Mouse (Mus musculus): Measurements from ENCODE around the gene Ppm1g. TPM values are rescaled to one million over a fixed set of nuclear protein-coding genes. Genes with fewer than 3 reads are reported as not detected.
A peak's percentile ranks its signal among the peaks of the same experiment; 100 is the strongest.
"Not testable (repeated sequence)": the region's sequence is repeated elsewhere in the genome, so short reads cannot be mapped to it uniquely, and the experiment has no call there.

The Ppm1g gene
- polyA plus RNA-seq, 1 experiment from 2014 or later: 177 TPM

DNA sequence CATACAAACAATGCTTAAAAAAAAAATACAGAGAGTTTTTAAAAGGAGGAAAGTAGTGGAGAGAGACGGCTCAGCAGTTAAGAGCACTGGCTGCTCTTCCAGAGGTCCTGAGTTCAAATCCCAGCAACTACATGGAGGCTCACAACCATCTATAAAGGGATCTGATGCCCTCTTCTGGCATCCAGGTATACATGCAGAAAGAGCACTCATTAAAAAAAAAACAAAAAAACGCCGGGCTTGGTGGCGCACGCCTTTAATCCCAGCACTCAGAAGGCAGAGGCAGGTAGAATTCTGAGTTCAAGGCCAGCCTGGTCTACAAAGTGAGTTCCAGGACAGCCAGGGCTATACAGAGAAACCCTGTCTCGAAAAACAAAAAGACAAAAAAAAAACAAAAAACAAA lies 3.9 kb downstream of the Ppm1g start:
- H3K9ac ChIP-seq (ENCODE audit: low read length); H3K27ac ChIP-seq (ENCODE audit: low read depth, low read length); H3K27me3 ChIP-seq (ENCODE audit: control insufficient read depth, insufficient read depth, low read length); H3K9me3 ChIP-seq (ENCODE audit: control insufficient read depth, low read length); ATAC-seq (replicated peaks; ENCODE audit: low FRiP score); H3K36me3 ChIP-seq (ENCODE audit: control insufficient read depth, insufficient read depth, low read length); H3K4me1 ChIP-seq (replicated peaks; ENCODE audit: control insufficient read depth, insufficient read depth, low read length); H3K4me2 ChIP-seq (ENCODE audit: low read depth, low read length, severe bottlenecking); H3K4me3 ChIP-seq (ENCODE audit: low read depth, low read length); DNase-seq (ENCODE audit: low spot score): not testable (repeated sequence)
- WGBS: 89% methylated on average over 6 of the region's 6 CpGs

DNA sequence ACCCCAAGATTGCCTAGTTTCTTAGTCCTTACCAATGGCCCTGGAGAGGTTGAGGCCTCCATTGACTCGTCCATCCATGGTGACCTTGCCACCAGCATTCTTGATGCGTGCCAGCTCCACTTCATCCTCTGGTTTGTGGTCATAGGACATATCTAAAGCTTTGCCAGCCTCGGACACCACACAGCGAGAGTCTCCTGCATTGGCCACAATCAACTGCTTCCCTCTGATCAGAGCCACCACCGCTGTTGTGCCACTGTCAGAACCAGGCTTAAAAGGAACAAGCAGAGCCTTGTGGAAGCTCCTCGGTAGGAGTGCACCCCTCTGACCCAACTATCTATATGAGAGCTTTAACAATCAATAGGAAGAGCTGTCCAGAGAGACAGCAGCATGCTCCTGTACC lies 16.1 kb downstream of the Ppm1g start:
- no peaks in the 10 kb centered on the region for H3K27me3 ChIP-seq (ENCODE audit: control insufficient read depth, insufficient read depth, low read length)
- no peak overlapping the region for H3K4me2 ChIP-seq (ENCODE audit: low read depth, low read length, severe bottlenecking)
- 95% methylated on average over 6 of the region's 6 CpGs for WGBS
- H3K27ac ChIP-seq (ENCODE audit: low read depth, low read length): no peak overlapping the region
- no peak for ATAC-seq (replicated peaks; ENCODE audit: low FRiP score)
- peaks cover 9% of the 10 kb centered on the region; the same call in 1 of the 2 replicates for H3K4me1 ChIP-seq (replicated peaks; ENCODE audit: control insufficient read depth, insufficient read depth, low read length)
- no peak for DNase-seq (ENCODE audit: low spot score)
- no peak overlapping the region for H3K9ac ChIP-seq (ENCODE audit: low read length)
- H3K9me3 ChIP-seq (ENCODE audit: control insufficient read depth, low read length): peaks cover 5% of the 10 kb centered on the region
- peaks cover 21% of the 10 kb centered on the region; the same call in 1 of the 2 replicates for H3K36me3 ChIP-seq (ENCODE audit: control insufficient read depth, insufficient read depth, low read length)
- no peak overlapping the region for H3K4me3 ChIP-seq (ENCODE audit: low read depth, low read length)

DNA sequence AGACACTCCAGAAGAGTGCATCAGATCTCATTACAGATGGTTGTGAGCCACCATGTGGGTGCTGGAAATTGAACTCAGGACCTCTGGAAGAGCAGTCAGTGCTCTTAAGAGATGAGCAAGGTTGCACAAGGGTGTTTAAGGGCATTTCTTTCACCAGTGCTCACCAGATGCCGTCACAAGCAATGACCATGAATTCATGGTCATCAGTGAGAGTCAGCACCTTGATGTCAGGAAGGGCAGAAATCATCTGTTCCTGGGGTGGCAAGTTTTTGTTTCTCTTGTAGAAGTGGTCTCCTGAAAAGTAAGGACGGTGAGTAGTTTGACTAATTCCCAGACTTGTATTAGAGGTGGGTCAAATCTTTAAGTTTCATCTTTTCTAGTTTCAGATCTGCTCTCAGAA lies 16.6 kb downstream of the Ppm1g start:
- 92% methylated on average over 2 of the region's 2 CpGs for WGBS
- Histone ChIP-seq H3K9ac (ENCODE audit: low read length) (no peak overlapping the region), H3K27me3 (ENCODE audit: control insufficient read depth, insufficient read depth, low read length) (no peaks in the 10 kb centered on the region), H3K4me1 (replicated peaks; ENCODE audit: control insufficient read depth, insufficient read depth, low read length) (peaks cover 9% of the 10 kb centered on the region; the same call in 1 of the 2 replicates), H3K4me3 (ENCODE audit: low read depth, low read length) (no peak overlapping the region), H3K9me3 (ENCODE audit: control insufficient read depth, low read length) (peaks cover 5% of the 10 kb centered on the region), H3K4me2 (ENCODE audit: low read depth, low read length, severe bottlenecking) (no peak overlapping the region), H3K27ac (ENCODE audit: low read depth, low read length) (no peak overlapping the region), H3K36me3 (ENCODE audit: control insufficient read depth, insufficient read depth, low read length) (peaks cover 25% of the 10 kb centered on the region; the same call in 1 of the 2 replicates)
- ATAC-seq (replicated peaks; ENCODE audit: low FRiP score): no peak
- DNase-seq (ENCODE audit: low spot score): no peak

DNA sequence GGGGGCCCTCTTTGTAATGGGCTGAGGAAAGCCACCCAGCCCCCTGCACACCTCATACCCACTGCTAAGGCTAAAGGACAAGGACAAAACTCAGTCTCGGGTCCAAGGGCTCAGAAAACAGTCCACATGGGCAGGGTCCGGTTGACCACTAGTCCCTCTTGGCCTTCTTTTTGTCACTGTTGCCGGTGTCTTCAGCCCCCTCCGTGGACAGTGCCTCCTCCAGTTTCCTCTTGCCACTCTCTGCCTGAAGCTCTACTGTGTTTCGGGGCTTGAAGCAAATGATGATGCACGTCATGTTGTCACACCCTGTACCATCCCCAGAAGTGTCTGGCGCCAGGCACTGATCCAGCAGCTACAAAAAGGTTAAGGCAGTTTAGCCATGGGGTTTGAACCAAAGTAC lies 17.6 kb downstream of the Ppm1g start:
- no peaks in the 10 kb centered on the region for H3K27me3 ChIP-seq (ENCODE audit: control insufficient read depth, insufficient read depth, low read length)
- DNase-seq (ENCODE audit: low spot score) (no peak), ATAC-seq (replicated peaks; ENCODE audit: low FRiP score) (no peak)
- H3K9me3 ChIP-seq (ENCODE audit: control insufficient read depth, low read length): peaks cover 5% of the 10 kb centered on the region
- H3K4me3 ChIP-seq (ENCODE audit: low read depth, low read length): peak overlapping the region; percentile 76
- peak overlapping the region; percentile 83; the same call in 1 of the 2 replicates for H3K9ac ChIP-seq (ENCODE audit: low read length)
- H3K27ac ChIP-seq (ENCODE audit: low read depth, low read length): peak overlapping the region; percentile 78
- H3K36me3 ChIP-seq (ENCODE audit: control insufficient read depth, insufficient read depth, low read length): peaks cover 32% of the 10 kb centered on the region; the same call in 1 of the 2 replicates
- WGBS: 84% methylated on average over 7 of the region's 7 CpGs
- peak overlapping the region; percentile 71 for H3K4me2 ChIP-seq (ENCODE audit: low read depth, low read length, severe bottlenecking)
- peaks cover 9% of the 10 kb centered on the region; the same call in 1 of the 2 replicates for H3K4me1 ChIP-seq (replicated peaks; ENCODE audit: control insufficient read depth, insufficient read depth, low read length)

DNA sequence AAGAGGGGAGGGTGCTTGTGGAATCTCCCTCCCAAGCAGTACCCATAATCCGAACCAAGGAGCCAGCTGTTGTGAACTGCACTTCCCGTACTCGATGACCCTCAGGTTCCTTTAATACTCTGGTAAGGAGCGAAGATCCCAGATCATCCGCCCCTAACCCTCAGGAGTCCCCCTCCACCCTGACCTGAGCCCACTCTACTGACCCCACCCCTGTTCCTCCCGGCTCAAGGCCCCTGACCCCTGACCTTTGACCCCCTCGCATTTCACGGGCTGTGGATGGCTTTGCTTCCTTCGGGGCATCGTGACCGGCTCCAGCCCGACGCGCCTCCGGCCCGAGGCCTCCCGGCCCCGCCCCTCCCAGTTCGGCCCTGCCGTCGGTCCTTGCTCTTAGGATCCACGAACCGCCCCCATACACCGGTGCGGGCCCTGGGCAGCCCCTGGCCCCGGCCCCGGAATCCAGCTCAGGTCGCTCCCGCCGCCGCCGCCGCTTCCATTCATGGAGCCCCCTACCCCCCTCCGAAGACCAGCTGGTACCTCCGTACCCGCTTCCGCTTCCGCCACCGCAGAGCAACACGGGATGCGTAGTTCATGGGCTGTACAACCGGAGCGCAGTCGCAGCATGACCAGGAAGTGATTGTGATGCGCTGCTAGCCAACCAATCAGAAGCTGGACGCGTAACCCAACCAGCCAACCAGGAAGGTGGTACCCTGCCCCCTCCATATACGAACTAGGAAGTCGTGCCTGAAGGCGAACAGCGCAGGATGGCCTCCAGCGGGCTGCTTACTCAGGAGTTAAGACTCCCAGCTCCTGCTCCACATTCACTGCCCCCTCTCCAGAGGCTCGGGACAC lies 18.5 kb downstream of the Ppm1g start, which contains the start of gene Zfp513:
Gene Zfp513, minus strand, starts transcription at position 562 of the 849 bp plus-strand sequence.
- peaks cover 9% of the 10 kb centered on the region; the same call in 1 of the 2 replicates for H3K4me1 ChIP-seq (replicated peaks; ENCODE audit: control insufficient read depth, insufficient read depth, low read length)
- H3K36me3 ChIP-seq (ENCODE audit: control insufficient read depth, insufficient read depth, low read length): peaks cover 33% of the 10 kb centered on the region; the same call in 1 of the 2 replicates
- DNase-seq (ENCODE audit: low spot score) (peak; percentile 97), ATAC-seq (replicated peaks; ENCODE audit: low FRiP score) (peak; percentile 96)
- H3K4me3 ChIP-seq (ENCODE audit: low read depth, low read length): peak within 1 kb of the TSS; percentile 76
- H3K4me2 ChIP-seq (ENCODE audit: low read depth, low read length, severe bottlenecking): peak within 1 kb of the TSS; percentile 88
- H3K9ac ChIP-seq (ENCODE audit: low read length): peak within 1 kb of the TSS; percentile 83
- under 1% methylated on average over 53 of the region's 53 CpGs for WGBS
- H3K27ac ChIP-seq (ENCODE audit: low read depth, low read length): peak within 1 kb of the TSS; percentile 78
- H3K9me3 ChIP-seq (ENCODE audit: control insufficient read depth, low read length): peaks cover 5% of the 10 kb centered on the region
- no peaks in the 10 kb centered on the region for H3K27me3 ChIP-seq (ENCODE audit: control insufficient read depth, insufficient read depth, low read length)

DNA sequence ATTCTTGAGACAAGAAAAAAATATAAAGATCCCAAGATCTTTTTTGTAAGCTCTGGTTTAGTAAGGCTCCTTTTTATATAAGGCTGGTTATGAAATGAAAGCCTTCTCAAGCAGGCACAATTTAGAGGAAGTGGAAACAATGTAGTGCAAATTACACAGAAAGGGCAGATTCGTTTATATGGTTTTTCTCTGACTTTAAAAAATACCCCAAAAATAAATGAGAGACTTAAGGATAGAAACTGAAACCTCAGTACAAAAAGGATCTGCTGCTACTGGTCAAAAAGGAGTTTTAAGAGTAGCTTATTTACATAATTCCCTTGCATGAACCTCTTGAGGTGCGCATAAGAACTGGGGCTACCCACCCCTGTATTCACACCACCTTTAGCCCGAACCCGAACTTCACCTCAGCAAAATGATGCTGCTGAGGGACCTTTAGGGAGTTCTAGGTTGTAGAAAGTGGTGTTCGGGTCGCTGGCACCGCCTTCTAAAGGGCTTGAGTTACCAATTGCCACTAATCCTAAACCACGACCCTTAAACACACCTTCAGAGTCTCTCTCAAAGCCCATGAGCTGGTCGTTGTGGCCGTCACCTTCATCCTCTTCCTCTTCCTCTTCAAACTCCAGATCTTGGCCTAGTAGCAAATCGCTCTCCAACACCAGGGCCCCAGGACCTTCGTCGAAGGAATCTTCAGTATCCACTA lies 19.3 kb downstream of the Ppm1g start:
- Histone ChIP-seq H3K9ac (ENCODE audit: low read length) (peak overlapping the region; percentile 83), H3K27me3 (ENCODE audit: control insufficient read depth, insufficient read depth, low read length) (no peaks in the 10 kb centered on the region), H3K27ac (ENCODE audit: low read depth, low read length) (peak overlapping the region; percentile 75; the same call in 1 of the 2 replicates), H3K4me2 (ENCODE audit: low read depth, low read length, severe bottlenecking) (peak overlapping the region; percentile 88), H3K9me3 (ENCODE audit: control insufficient read depth, low read length) (peaks cover 5% of the 10 kb centered on the region), H3K4me3 (ENCODE audit: low read depth, low read length) (peak overlapping the region; percentile 76), H3K4me1 (replicated peaks; ENCODE audit: control insufficient read depth, insufficient read depth, low read length) (peaks cover 9% of the 10 kb centered on the region; the same call in 1 of the 2 replicates), H3K36me3 (ENCODE audit: control insufficient read depth, insufficient read depth, low read length) (peaks cover 34% of the 10 kb centered on the region; the same call in 1 of the 2 replicates)
- no peak for ATAC-seq (replicated peaks; ENCODE audit: low FRiP score)
- 23% methylated on average over 13 of the region's 13 CpGs for WGBS
- no peak for DNase-seq (ENCODE audit: low spot score)

DNA sequence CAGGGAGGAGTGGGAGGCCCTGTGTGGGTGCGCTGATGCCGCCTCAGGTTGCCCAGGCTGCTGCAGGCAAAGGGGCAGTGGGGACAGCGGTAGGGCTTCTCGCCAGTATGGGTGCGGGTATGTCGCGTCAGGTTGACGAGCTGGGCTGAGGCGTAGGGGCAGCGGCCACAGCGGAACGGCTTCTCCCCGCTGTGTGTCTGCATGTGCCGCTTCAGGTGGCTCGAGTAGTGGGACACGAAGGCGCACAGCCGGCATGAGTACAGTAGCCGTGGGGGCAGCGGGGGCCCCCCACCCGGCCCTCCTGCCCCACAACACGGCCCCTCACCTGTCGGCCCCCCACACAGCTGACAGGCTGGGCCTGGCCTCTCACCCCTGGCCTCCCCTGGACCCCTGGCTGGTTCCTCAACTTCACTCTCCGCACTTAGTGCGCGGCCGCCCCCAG lies 20.1 kb downstream of the Ppm1g start:
- WGBS: 92% methylated on average over 27 of the region's 27 CpGs
- no peaks in the 10 kb centered on the region for H3K27me3 ChIP-seq (ENCODE audit: control insufficient read depth, insufficient read depth, low read length)
- no peak overlapping the region for H3K27ac ChIP-seq (ENCODE audit: low read depth, low read length)
- H3K4me2 ChIP-seq (ENCODE audit: low read depth, low read length, severe bottlenecking): no peak overlapping the region
- H3K9ac ChIP-seq (ENCODE audit: low read length): no peak overlapping the region
- H3K4me3 ChIP-seq (ENCODE audit: low read depth, low read length): no peak overlapping the region
- H3K36me3 ChIP-seq (ENCODE audit: control insufficient read depth, insufficient read depth, low read length): peaks cover 30% of the 10 kb centered on the region; the same call in 1 of the 2 replicates
- H3K4me1 ChIP-seq (replicated peaks; ENCODE audit: control insufficient read depth, insufficient read depth, low read length): peaks cover 9% of the 10 kb centered on the region; the same call in 1 of the 2 replicates
- H3K9me3 ChIP-seq (ENCODE audit: control insufficient read depth, low read length): peaks cover 5% of the 10 kb centered on the region
- DNase-seq (ENCODE audit: low spot score) (peak; percentile 60), ATAC-seq (replicated peaks; ENCODE audit: low FRiP score) (no peak)

- ATAC-seq (replicated peaks; ENCODE audit: low FRiP score) (no peak), DNase-seq (ENCODE audit: low spot score) (no peak)
- no peak overlapping the region for H3K4me3 ChIP-seq (ENCODE audit: low read depth, low read length)
- H3K9me3 ChIP-seq (ENCODE audit: control insufficient read depth, low read length): peaks cover 5% of the 10 kb centered on the region
- H3K27ac ChIP-seq (ENCODE audit: low read depth, low read length): no peak overlapping the region
- no peaks in the 10 kb centered on the region for H3K27me3 ChIP-seq (ENCODE audit: control insufficient read depth, insufficient read depth, low read length)
- peaks cover 9% of the 10 kb centered on the region; the same call in 1 of the 2 replicates for H3K4me1 ChIP-seq (replicated peaks; ENCODE audit: control insufficient read depth, insufficient read depth, low read length)
- H3K9ac ChIP-seq (ENCODE audit: low read length): no peak overlapping the region
- H3K36me3 ChIP-seq (ENCODE audit: control insufficient read depth, insufficient read depth, low read length): peaks cover 29% of the 10 kb centered on the region; the same call in 1 of the 2 replicates
- H3K4me2 ChIP-seq (ENCODE audit: low read depth, low read length, severe bottlenecking): no peak overlapping the region
- 92% methylated on average over 9 of the region's 9 CpGs for WGBS
These were observed 20.6 kb downstream of the Ppm1g start for GRCm38 (mm10) chr5:31199893-31200292.

Measured in forebrain, embryonic 11.5 days (tissue).